Mouse (Mus musculus): Measurements from ENCODE around the gene Etd.

Etd gene

DNA sequence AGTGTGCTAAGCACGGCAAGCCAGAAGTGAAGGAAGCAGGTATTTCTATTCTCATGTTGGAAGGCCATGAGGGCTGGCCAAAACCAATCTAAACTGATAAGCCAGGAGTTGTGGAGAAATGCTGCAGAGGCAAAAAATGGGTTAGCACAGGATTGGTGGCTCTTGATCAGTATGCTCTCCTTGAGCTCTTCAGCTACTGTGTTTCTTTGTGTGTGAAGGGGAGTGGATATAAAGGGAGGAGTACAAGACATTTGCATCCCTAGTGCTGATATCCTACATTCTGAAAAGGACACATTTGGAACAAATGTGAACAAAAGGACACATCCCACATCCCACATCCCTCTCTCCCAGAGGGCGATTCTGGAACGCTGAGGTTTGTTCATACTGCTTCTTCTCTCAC, at the start of gene Etd:
Etd (plus strand) TSS at position 301 of the 400 bp plus-strand sequence.
- in situ Hi-C loops (cut with MboI, MseI) = no loop called here

DNA sequence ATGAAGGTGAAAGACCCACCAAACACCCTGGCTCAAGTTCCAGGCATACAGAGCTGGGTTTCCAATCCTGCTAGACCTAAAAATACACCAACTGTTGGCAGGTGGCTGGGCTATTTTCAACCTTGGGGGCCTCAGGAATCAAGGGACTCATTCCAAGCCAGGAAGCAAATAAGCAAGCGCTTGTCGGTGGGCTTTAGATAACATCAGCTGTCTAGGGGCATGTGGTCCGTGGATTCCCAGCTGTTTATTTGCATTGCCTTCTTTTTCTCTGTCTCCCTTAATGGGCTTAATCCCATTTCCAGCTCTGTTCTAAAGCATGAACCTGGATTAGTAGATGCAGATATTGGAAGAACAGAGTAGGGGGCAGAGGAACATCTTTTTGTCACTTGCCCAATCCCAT, 48.4 kb upstream of the Etd start:
- in situ Hi-C loops (cut with MboI, MseI) = no loop called here

DNA sequence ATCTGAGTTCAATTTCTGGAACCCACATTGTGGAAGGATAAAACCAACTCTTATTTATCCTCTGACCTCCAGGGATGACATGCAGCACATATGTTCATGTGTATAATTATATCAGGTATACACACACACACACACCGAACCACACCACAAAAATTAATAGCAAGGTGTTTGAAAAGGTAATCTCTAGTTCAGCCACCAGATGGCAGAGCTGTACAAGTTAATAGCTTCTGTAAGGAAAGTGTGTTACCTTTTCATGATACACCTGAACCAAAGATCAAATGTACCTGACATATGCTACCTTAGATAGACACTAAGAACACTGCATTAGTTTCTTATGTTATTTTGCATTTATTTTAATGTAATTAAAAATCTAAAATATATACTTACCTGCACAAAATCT, 1.8 kb upstream of the Etd start:
- in situ Hi-C loops (cut with MboI, MseI) = no loop called here

DNA sequence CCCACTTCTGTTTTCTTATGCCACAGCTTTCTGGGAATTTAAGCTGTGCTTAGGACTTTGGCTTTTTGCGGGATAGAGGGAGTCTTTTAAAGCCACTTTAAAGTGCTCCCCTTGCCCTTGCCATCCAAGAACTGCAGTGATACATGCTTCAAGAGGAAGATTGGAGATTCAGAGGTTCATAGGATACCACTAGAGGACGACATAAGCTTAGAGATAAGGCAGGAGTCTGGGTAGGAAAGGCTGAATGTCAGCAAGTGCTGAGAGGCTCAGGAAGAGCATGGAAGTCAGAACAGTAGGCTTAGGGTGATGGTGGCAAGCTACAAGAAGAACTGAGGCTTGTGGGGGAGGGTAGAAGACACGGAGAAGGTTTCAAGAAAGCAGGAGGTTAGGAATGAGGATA, 24.9 kb downstream of the Etd start:
- in situ Hi-C loops (cut with MboI, MseI) = no loop called here

DNA sequence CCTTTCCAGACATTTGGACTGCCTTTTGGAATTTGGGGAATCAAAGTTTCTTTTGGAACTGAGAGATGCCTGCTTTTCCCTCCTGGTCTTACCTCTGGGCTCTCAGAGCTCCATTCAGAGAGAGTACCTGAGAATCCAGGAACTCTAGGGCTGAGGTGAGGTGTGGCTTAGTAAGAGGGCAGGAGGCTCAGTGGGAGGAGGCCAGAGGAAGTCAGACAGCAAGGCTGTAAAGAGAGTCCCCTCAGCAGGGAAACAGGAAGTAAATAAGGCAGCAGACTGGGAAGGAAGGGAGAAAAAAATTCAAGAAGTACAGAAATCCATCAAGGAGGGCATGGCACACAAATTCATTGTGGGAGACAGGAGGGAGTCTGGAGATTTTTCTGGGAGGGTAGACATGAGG, 29.5 kb downstream of the Etd start:
- in situ Hi-C loops (cut with MboI, MseI) = loop anchor here (5.0 kb wide), 1 partner anchor 248 kb away; no protein-coding TSS in a partner anchor
